Mouse (Mus musculus) retina, embryonic 14.5 days (tissue): ENCODE results near the gene Zbtb4.

Source experiments
- DNase-seq: peaks from one replicate; pipeline ENCODE4 v3.0.0-alpha.2; 2015; ENCODE audit warnings: low spot score

The Zbtb4 gene

GRCm38 (mm10) chr11:69766126-69766609 is 456 bp downstream of the Zbtb4 start:
- DNase-seq, result peak; percentile 71

DNA sequence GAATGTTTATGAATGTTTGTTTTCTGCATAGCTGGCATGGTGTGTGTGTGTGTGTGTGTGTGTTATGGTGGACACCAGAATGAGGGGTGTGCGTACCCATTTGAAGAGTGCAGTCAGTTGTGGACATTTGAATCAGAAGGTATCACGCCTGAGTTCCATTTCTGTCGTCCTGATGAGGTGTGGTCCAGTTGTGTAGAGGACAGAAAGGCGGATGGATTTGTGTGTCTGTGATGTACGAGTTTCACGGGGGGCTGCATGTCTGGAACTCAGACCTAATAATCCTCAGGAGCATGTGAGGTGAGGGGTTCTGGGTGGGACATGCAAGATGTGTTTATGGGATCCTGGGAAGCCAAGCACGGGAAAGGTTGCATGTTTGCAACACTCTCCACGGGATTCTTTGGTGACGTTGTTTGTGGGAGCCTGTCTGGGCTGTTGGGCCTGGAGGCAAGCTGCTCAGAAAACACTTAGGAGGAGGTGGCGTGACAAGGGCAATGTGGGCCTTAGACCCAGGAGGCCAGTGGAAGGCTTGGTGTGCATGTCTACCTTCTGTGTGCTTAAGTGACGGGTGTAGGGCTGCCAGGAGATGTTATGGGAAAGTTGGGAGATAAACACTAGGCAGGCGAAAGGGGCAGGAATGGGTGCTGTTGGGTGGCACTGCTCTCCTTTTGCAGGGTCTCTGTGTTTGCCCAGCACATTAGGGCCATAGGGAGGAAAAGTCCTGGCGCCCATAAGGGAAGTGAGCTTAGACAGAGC is 1.3 kb downstream of the Zbtb4 start:
- DNase-seq, result no peak

- no peak for DNase-seq
These were observed 1.9 kb downstream of the Zbtb4 start for GRCm38 (mm10) chr11:69767625-69767909.

- no peak for DNase-seq
These were observed 9.2 kb downstream of the Zbtb4 start for GRCm38 (mm10) chr11:69774961-69775360.

GRCm38 (mm10) chr11:69775716-69776115 is 10.0 kb downstream of the Zbtb4 start:
- DNase-seq, result no peak

DNA sequence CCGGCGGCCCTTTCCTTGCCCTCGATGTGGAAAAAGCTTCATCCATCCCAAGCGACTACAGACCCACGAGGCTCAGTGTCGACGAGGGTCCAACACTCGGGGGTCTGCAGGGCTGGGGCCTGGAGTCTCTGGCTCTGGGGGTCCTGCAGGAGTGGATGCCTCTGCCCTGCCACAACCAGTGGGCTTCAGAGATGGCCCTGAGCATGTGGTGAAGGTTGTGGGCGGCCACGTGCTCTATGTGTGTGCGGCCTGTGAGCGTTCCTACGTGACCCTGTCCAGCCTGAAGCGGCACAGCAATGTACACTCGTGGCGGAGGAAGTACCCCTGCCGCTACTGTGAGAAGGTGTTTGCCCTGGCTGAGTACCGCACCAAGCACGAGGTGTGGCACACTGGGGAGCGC is 10.8 kb downstream of the Zbtb4 start:
- no peak for DNase-seq

DNA sequence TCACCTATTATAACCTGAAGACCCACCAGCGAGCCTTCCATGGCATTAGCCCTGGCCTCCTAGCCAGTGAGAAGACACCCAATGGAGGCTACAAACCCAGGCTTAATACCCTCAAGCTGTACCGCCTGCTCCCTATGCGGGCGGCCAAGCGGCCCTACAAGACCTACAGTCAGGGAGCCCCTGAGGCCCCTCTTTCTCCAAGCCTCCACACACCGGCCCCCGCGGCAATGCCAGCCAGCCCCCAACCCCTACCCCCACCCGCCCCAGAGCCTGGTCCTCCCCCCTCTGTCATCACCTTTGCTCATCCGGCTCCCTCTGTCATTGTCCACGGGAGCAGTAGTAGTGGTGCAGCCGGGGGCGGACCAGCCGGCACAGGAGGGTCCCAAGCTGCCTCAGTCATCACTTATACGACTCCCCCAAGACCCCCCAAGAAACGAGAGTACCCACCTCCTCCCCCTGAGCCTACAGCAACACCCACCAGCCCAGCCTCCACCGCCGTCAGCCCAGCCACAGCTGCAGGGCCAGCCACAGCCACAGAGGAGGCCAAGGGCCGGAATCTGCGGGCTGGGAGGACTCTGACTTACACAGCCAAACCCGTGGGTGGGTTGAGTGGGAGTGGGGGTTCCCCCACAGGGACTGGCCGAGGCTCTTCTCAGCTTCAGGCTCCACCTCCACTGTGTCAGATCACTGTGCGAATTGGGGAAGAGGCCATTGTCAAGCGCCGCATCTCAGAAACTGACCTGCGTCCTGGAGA is 12.0 kb downstream of the Zbtb4 start:
- no peak for DNase-seq

DNA sequence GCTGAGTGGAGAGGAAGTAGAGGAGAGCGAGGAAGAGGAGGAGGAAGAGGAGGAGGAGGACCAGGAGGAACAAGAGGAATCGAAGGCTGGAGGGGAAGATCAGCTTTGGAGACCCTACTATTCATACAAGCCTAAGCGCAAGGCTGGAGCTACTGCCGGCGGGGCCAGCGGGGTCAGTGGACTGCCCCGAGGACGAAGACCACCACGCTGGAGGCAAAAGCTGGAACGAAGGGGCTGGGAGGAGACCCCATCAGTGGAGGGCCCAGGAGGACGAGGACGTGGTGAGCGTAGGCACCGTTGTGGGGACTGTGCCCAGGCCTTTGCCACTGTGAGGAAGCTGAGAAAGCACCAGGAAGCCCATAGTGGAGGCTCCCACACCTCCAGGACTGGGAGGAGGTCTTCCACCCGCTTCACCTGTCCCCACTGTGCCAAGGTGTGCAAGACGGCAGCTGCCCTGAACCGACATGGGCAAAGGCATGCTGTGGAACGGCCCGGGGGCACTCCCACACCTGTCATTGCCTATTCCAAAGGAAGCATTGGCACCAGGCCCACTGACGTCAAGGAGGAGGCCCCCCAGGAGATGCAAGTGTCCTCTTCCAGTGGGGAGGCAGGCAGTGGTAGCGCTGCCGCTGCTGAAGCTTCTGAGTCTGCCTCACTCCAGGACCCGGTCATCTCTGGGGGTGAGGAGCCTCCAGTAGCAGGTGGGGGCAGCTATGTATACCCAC is 12.7 kb downstream of the Zbtb4 start:
- no peak for DNase-seq

DNA sequence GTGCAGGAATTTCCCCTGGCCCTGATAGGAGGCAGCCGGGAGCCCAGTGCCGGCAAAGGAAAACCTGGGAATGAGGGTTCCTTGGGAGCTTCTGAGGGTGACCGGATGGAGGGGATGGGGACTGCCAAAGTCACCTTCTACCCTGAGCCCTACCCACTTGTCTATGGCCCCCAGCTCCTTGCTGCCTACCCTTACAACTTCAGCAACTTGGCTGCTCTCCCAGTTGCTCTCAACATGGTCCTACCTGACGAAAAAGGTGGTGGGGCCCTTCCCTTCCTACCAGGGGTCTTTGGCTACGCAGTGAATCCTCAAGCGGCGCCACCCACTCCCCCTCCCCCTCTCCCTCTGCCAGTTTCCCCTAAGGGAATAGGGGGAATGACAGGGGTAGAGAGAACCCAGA is 13.3 kb downstream of the Zbtb4 start:
- DNase-seq, result no peak

DNA sequence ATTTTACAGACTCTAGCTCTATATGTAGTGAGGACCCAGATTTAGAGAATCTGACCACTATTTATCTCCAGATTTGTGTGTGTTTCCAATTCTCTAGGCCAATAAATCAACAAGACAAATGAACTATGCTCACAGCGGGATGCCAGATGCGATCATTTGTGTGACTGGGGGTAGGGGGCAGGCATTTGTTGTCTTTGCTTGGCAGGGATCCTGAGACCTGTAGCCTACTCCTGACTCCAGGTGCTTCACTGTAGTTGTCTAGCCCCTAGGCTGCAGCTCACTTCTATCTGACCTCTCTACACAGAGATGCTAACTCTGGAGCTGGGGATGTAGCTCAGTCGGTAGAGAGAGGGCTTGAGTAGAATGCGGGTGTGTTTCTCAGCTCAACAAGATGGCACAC is 16.1 kb downstream of the Zbtb4 start:
- no peak for DNase-seq

GRCm38 (mm10) chr11:69784793-69785272 is 19.1 kb downstream of the Zbtb4 start:
- no peak for DNase-seq

DNA sequence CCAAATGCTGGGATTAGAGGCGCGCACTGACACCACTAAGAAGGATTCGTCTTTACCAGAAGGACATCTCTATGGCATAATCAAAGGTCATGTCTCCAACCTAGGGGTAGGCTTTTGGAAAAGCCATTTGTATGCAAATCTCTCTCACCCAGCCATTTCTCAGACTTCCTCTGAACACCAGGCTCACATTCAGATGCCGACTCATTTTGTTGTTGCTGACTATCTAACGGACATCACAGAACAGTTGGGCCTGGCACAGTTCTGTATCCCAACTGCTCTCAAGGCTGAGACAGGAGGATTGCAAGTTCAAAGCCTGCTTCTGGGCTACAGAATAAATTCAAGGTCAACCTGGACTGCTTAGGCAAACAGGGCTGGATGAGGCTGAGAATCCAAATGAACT is 21.6 kb downstream of the Zbtb4 start:
- DNase-seq, result no peak

DNA sequence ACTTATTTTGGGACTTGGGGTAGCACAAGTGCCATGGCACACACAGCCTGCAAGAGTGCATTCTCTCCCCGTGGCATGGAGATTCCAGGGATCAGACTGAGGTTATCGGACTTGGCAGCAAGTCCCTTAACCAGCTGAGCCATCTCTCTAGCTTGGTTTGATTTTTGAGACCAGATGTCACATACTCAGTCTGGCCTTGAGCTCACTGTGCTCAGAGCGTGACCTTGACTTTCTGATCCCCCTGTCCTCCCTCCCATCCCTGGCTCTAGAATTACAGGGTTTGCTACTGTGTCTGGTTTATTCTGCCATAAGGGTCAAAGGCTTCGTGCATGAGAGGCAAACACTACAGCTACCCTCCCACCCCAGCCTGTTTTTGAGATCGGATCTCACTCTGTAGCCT is 23.7 kb downstream of the Zbtb4 start:
- no peak for DNase-seq

DNA sequence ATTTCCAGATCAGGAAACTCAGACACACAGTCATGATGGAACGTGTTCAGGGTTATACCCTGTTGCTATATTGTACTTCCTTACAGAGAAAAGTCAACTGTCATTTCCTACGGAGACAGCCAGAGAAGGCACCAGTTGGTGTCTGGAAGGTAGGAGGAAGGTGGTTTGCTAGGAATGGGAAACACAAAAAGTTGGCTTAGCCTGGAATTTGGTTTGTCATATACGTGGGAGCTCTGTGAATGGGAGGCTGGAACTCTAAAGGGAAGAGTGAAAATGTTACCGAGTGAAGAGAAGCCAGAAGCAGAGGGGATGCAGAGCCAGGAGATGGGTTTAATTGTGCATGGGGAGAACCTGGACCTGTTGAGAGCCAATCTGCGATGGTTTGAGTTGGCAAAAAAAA is 25.7 kb downstream of the Zbtb4 start:
- DNase-seq, result no peak

- DNase-seq, result no peak
These were observed 27.7 kb downstream of the Zbtb4 start for GRCm38 (mm10) chr11:69793429-69793828.

DNA sequence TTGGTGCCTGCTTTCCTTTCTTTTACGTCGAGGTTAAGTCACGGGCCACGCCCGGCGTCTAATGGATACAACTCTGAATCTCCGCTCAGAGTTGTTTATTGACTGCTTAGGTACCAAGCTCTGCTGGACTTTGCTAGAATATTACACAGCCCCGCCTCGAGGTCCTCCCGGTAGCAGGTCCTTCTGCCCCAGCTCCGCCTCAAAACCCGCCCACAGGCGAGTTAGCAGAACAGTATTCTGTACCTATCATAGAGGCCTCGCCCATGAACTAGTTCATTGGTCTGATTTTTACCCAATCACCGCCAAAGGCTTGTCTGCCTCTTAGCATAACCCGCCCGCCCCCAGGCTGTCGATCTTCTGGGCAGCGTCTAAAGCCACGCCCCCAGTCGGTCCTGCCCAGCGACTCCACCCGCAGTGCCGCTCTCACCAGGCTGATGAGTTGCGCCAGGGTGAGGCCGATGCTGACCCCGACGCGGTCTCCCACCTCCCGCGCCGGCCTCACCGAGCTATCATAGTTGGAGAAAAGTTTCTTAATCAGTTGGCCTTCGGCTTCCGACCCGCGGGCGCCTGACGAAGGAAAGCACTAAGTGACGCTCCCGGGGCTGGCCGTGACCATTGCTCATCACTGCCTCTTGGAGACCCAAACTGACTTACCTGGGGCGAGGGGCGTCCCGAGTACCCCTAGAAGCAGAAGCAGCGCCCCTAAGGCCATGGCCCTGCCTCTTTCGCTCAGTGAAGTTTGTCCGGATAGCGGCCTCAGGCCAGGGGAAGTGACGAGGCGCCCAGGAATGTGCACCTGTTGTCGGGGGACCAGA is 29.7 kb downstream of the Zbtb4 start, which contains the start of gene Chrnb1:
Gene Chrnb1 (minus strand): TSS at position 776 of the 815 bp plus-strand sequence.
- peak; percentile 99 for DNase-seq

DNA sequence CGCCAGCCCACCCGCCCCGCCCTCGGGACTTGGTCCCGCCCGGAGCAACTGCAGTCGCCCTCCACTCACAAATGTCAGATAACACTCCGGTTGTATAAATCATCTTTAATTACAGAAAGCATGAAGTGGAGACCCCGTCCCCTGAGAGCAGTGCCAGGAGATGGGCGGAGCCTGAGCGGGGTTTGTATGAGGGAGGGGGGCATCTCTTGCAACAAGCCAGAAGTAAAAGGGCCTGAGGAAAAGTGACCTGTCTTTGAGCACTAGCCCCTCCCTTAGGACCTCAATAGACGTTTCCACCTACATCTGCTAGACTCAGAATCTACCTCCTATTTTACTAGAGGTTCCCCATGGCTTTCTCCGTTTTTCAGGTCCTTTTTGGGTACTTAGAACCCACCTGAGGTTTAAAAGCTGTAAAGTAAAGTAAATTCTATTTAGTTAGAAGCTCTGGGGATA is 30.3 kb downstream of the Zbtb4 start:
- peak; percentile 24 for DNase-seq

GRCm38 (mm10) chr11:69797924-69798323 is 32.2 kb downstream of the Zbtb4 start:
- no peak for DNase-seq

DNA sequence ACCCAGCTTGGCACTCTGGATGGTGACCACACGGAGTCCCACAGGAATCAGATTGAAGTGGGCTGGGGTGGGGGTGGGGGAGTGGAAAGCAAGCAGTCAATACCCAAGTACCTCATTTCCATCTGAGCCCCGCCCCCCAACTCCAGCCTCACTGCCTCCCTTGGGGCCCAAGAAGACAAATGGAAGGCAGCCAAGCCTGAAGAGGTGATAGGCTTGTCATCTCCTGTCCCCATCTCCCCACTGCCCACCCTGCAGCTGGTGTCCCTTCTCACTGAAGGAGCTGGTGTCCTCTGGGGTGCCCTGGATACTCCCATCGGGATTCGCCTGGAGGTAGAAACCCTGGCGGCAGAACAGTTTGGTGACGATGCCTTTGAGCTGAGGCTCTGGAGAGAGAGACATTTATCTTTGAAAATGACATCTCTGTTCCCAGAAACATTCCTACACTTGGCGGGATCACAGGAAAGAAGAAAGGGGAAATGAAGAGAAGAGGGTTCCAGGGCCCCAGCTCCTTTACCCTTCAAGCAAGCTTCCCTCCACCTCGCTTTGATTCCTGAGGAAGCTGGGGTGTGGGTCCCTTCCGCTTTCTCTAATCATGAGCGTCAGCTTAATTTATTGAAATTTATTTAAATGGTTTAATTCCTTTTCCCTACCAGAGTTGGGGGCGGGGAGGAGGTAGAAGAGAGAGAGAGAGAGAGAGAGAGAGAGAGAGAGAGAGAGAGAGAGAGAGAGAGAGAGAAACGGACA is 33.9 kb downstream of the Zbtb4 start:
- peak; percentile 67 for DNase-seq

DNA sequence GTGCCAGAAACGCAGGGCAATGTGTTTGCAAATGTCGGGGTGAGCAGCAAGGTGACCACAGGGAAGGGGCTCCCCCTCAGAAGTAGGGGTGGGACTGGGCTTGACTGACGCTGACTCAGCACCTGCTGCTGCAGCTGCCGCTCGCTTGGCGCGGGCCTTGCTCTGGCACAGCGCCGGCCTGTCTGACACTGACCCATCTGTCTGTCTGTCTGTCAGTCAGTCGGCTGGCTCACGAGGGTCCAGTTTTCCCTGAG is 34.4 kb downstream of the Zbtb4 start:
- DNase-seq, result no peak
